Mouse (Mus musculus) intestine, postnatal 0 days (tissue): ENCODE results near the gene Ctdnep1. TPM values are rescaled to one million over a fixed set of nuclear protein-coding genes. Genes with fewer than 3 reads are reported as not detected.
A peak's percentile ranks its signal among the peaks of the same experiment; 100 is the strongest.

ENCODE experiments used
- ATAC-seq: fragments of 200-750 bp; cut with Nextera tagmentation; 2 replicates; pipeline ENCODE4 v1.8.0; 2017; ENCODE audit warnings: mild to moderate bottlenecking, moderate TSS enrichment, moderate library complexity
- H3K27ac ChIP-seq: fragments of 300-500 bp; sonication (generic); 2 replicates; pipeline ENCODE4 v1.5.1; 2014; ENCODE audit warnings: mild to moderate bottlenecking, low read depth, low read length, moderate library complexity
- H3K27me3 ChIP-seq: fragments of 300-500 bp; sonication (generic); replicated peaks from 2 replicates; pipeline ENCODE4 v1.6.1; 2014; ENCODE audit warnings: low read length, mixed read lengths; ENCODE audit not compliant: control insufficient read depth, insufficient read depth
- H3K36me3 ChIP-seq: fragments of 300-500 bp; sonication (generic); 2 replicates; pipeline ENCODE4 v1.6.1; 2014; ENCODE audit warnings: mild to moderate bottlenecking, moderate library complexity; ENCODE audit not compliant: control insufficient read depth, insufficient read depth
- H3K4me1 ChIP-seq: fragments of 300-500 bp; sonication (generic); replicated peaks from 2 replicates; pipeline ENCODE4 v1.6.1; 2014; ENCODE audit warnings: antibody characterized with exemption, low read length, mixed read lengths; ENCODE audit not compliant: control insufficient read depth, insufficient read depth
- H3K4me2 ChIP-seq: fragments of 300-500 bp; sonication (generic); replicated peaks from 2 replicates; pipeline ENCODE4 v1.6.1; 2014; ENCODE audit warnings: low read depth, mild to moderate bottlenecking, moderate library complexity
- H3K4me3 ChIP-seq: fragments of 300-500 bp; sonication (generic); 2 replicates; pipeline ENCODE4 v1.5.1; 2014; ENCODE audit warnings: low read depth, low read length
- H3K9ac ChIP-seq: fragments of 300-500 bp; sonication (generic); 2 replicates; pipeline ENCODE4 v1.6.1; 2014; ENCODE audit warnings: mild to moderate bottlenecking, low read depth, low read length
- H3K9me3 ChIP-seq: fragments of 300-500 bp; sonication (generic); 2 replicates; pipeline ENCODE4 v1.6.1; 2016; ENCODE audit warnings: mixed run types; ENCODE audit not compliant: control insufficient read depth
- CTCF ChIP-seq: sonication (generic); IDR thresholded peaks from 2 replicates; pipeline ENCODE4 v1.5.1; 2016; ENCODE audit warnings: low read depth, mild to moderate bottlenecking, control low read depth, antibody characterized with exemption, moderate library complexity
- WGBS: fragments of 180-500 bp; shearing (Covaris S2); extraction: QIAGEN DNeasy Blood & Tissue Kit; methylation state at CpG from one replicate; pipeline ENCODE4 v1.1.7; 2014; 5-methylcytosine and 5-hydroxymethylcytosine counted together
- polyA plus RNA-seq: library from polyadenylated mRNA; unstranded; fragments of >200 nt; fragmentation: Nextera tagmentation; extraction: Ambion mirVana; gene quantifications from 2 replicates; pipeline ENCODE4 v1.2.1, GENCODE M21; 2015

Ctdnep1 gene
- polyA plus RNA-seq, 1 experiment from 2014 or later: 23.2 TPM

DNA sequence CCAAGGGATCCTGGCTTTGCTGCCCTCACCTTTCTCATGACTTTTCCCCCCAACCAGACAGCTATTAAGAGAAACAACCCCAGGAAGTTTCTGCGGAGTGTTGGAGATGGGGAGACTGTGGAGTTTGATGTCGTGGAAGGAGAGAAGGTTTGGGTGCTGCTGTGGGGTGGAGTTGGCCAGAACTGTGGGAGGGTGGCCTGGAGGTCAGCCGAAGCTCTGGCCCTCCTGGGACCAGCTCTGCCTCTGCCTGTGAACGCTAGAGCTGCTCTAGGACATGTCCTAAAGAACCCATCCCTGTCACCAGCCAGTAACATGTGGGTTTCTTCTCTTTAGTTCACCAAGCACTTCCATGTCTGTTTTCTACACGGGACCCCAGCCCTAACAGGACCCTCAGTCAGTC is 41.8 kb upstream of the Ctdnep1 start:
- ATAC-seq: no peak
- Histone ChIP-seq H3K27me3 (peaks cover 5% of the 10 kb centered on the region), H3K4me2 (no peak overlapping the region), H3K9ac (no peak overlapping the region), H3K4me3 (no peak overlapping the region), H3K4me1 (peaks cover 13% of the 10 kb centered on the region), H3K9me3 (no peaks in the 10 kb centered on the region), H3K27ac (no peak overlapping the region), H3K36me3 (no peaks in the 10 kb centered on the region)
- WGBS: 64% methylated on average over 5 of the region's 5 CpGs
- no peak for TF ChIP-seq CTCF

- no peak overlapping the region for H3K9ac ChIP-seq
- H3K27ac ChIP-seq: no peak overlapping the region
- WGBS: 94% methylated on average over 17 of the region's 17 CpGs
- no peak overlapping the region for H3K4me3 ChIP-seq
- H3K9me3 ChIP-seq: no peaks in the 10 kb centered on the region
- H3K36me3 ChIP-seq: no peaks in the 10 kb centered on the region
- H3K27me3 ChIP-seq: peaks cover 5% of the 10 kb centered on the region
- H3K4me2 ChIP-seq: no peak overlapping the region
- H3K4me1 ChIP-seq: peaks cover 13% of the 10 kb centered on the region
- no peak for TF ChIP-seq CTCF
- no peak for ATAC-seq
Observed at GRCm38 (mm10) chr11:69939731-69940130, 41.2 kb upstream of the Ctdnep1 start.

GRCm38 (mm10) chr11:69940962-69941361 is 40.0 kb upstream of the Ctdnep1 start:
- no peak for ATAC-seq
- 83% methylated on average over 4 of the region's 4 CpGs for WGBS
- Histone ChIP-seq H3K9ac (no peak overlapping the region), H3K4me3 (no peak overlapping the region), H3K36me3 (no peaks in the 10 kb centered on the region), H3K27me3 (no peaks in the 10 kb centered on the region; the same call in 1 of the 2 replicates), H3K9me3 (no peaks in the 10 kb centered on the region), H3K4me2 (no peak overlapping the region), H3K4me1 (peaks cover 7% of the 10 kb centered on the region; the same call in 1 of the 2 replicates), H3K27ac (no peak overlapping the region)
- TF ChIP-seq CTCF: no peak

- no peaks in the 10 kb centered on the region for H3K27me3 ChIP-seq
- peaks cover 10% of the 10 kb centered on the region for H3K4me1 ChIP-seq
- WGBS: 76% methylated on average over 13 of the region's 13 CpGs
Observed at GRCm38 (mm10) chr11:69945216-69945615, 35.7 kb upstream of the Ctdnep1 start.

GRCm38 (mm10) chr11:69945997-69946891 is 34.7 kb upstream of the Ctdnep1 start:
- ATAC-seq: no peak
- Histone ChIP-seq H3K4me1 (peaks cover 10% of the 10 kb centered on the region), H3K4me3 (no peak overlapping the region), H3K27me3 (no peaks in the 10 kb centered on the region), H3K9ac (no peak overlapping the region), H3K4me2 (no peak overlapping the region; the same call in 1 of the 2 replicates), H3K27ac (no peak overlapping the region; the same call in 1 of the 2 replicates), H3K36me3 (no peaks in the 10 kb centered on the region), H3K9me3 (no peaks in the 10 kb centered on the region)
- 89% methylated on average over 18 of the region's 18 CpGs for WGBS
- no peak for TF ChIP-seq CTCF

More at GRCm38 (mm10) chr11:69945216-69945615, 35.7 kb upstream of the Ctdnep1 start:
- ATAC-seq: no peak
- no peak overlapping the region for H3K4me2 ChIP-seq
- H3K9ac ChIP-seq: no peak overlapping the region
- no peak overlapping the region for H3K27ac ChIP-seq
- no peak overlapping the region for H3K4me3 ChIP-seq
- no peak for TF ChIP-seq CTCF
- H3K9me3 ChIP-seq: no peaks in the 10 kb centered on the region
- no peaks in the 10 kb centered on the region for H3K36me3 ChIP-seq

- H3K9me3 ChIP-seq: no peaks in the 10 kb centered on the region
- H3K9ac ChIP-seq: peak overlapping the region; percentile 35; the same call in 1 of the 2 replicates
- H3K36me3 ChIP-seq: no peaks in the 10 kb centered on the region
- H3K27ac ChIP-seq: peak overlapping the region; percentile 50
- WGBS: 8% methylated on average over 29 of the region's 29 CpGs
- H3K4me3 ChIP-seq: peak overlapping the region; percentile 47
- H3K27me3 ChIP-seq: no peaks in the 10 kb centered on the region
- peak overlapping the region; percentile 74 for H3K4me2 ChIP-seq
- peaks cover 10% of the 10 kb centered on the region for H3K4me1 ChIP-seq
- ATAC-seq: 0 out of 2 replicates have a peak, but pooled peaks have one; percentile 13
- TF ChIP-seq CTCF: no peak
Observed at GRCm38 (mm10) chr11:69947337-69948065, 33.5 kb upstream of the Ctdnep1 start.
